Mouse (Mus musculus) hematopoietic stem cell, adult 5-6 weeks (primary cell): Measurements from ENCODE around the gene Gm49388. TPM values are rescaled to one million over a fixed set of nuclear protein-coding genes. Genes with fewer than 3 reads are reported as not detected.

Experiments used
- total RNA-seq: library from RNA; stranded (forward); fragments of 172-1452, 232-1000 nt; gene quantifications from 2 replicates; pipeline ENCODE4 v1.2.3, GENCODE M21; 2017

The Gm49388 gene
- total RNA-seq, 1 experiment from 2014 or later: not detected

Other genes with a start within 250 kb of the Gm49388 start
- gene Tmem265, start 224.2 kb upstream of the Gm49388 start, total RNA-seq: 0.65 and 9.4 TPM in 2 replicates
- 35.7 and 51.0 TPM in 2 replicates for gene Phkg2, start 212.3 kb upstream of the Gm49388 start, total RNA-seq
- gene Ccdc189, start 197.0 kb upstream of the Gm49388 start, total RNA-seq: 3.6 and 8.4 TPM in 2 replicates
- gene Rnf40, start 196.8 kb upstream of the Gm49388 start, total RNA-seq: 52.4 and 54.8 TPM in 2 replicates
- gene Zfp629, start 169.8 kb upstream of the Gm49388 start, total RNA-seq: 16.1 and 16.8 TPM in 2 replicates
- gene Bcl7c, start 76.7 kb upstream of the Gm49388 start, total RNA-seq: 60.5 and 72.0 TPM in 2 replicates
- gene Ctf1, start 72.9 kb upstream of the Gm49388 start, total RNA-seq: 1.3 and 7.7 TPM in 2 replicates
- not detected in 2 replicates for gene Ctf2, start 53.4 kb upstream of the Gm49388 start, total RNA-seq
- gene Fbxl19, start 41.1 kb upstream of the Gm49388 start, total RNA-seq: 15.1 and 18.5 TPM in 2 replicates
- 25.3 and 34.4 TPM in 2 replicates for gene Orai3, start 15.8 kb upstream of the Gm49388 start, total RNA-seq
- 12.4 and 15.2 TPM in 2 replicates for gene Setd1a, start 8.9 kb upstream of the Gm49388 start, total RNA-seq
- gene Hsd3b7, start 15.0 kb downstream of the Gm49388 start, total RNA-seq: 30.2 and 35.6 TPM in 2 replicates
- gene Stx4a, start 38.7 kb downstream of the Gm49388 start, total RNA-seq: 47.1 and 82.4 TPM in 2 replicates
- gene Stx1b, start 38.9 kb downstream of the Gm49388 start, total RNA-seq: 0.40 and 1.6 TPM in 2 replicates
- gene Zfp646, start 90.6 kb downstream of the Gm49388 start, total RNA-seq: 44.5 and 50.2 TPM in 2 replicates
- gene Zfp668, start 91.2 kb downstream of the Gm49388 start, total RNA-seq: 5.4 and 7.0 TPM in 2 replicates
- 0.94 TPM in 1 of 2 replicates, not detected in the other for gene Prss53, start 105.4 kb downstream of the Gm49388 start, total RNA-seq
- gene Gm21974, start 109.8 kb downstream of the Gm49388 start, total RNA-seq: not detected in 2 replicates
- gene Vkorc1, start 110.0 kb downstream of the Gm49388 start, total RNA-seq: 31.1 and 40.5 TPM in 2 replicates
- 37.4 and 44.7 TPM in 2 replicates for gene Bckdk, start 118.5 kb downstream of the Gm49388 start, total RNA-seq
- gene Kat8, start 126.9 kb downstream of the Gm49388 start, total RNA-seq: 42.5 and 48.2 TPM in 2 replicates
- gene Prss8, start 144.5 kb downstream of the Gm49388 start, total RNA-seq: not detected in 2 replicates
- 1.2 and 2.3 TPM in 2 replicates for gene Prss36, start 161.1 kb downstream of the Gm49388 start, total RNA-seq
- 98.3 and 114 TPM in 2 replicates for gene Fus, start 181.8 kb downstream of the Gm49388 start, total RNA-seq
- gene Pycard, start 208.3 kb downstream of the Gm49388 start, total RNA-seq: 16.9 and 21.1 TPM in 2 replicates
- gene Trim72, start 218.3 kb downstream of the Gm49388 start, total RNA-seq: not detected in 2 replicates